In the genomic region with DNA sequence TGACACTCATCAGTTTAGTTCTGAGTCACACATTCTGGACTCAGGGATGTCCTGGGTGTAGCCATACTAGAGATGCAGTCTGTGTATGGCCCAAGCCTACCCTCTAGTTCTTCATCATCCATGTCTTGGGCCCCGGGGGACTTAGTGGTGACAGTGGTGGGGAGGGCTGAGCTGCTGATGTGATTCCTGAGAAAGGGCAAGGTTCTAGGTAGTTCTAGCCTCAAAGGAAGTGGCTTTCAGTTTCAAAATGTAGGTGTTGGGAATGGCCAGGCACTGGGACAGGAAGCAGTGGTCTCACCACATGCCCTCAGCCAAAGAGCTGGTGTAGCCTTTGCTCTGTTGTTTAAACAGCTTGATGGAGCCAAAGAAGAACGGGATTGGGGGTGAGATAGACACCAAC, we compare ENCODE assay signal across 20 mouse cellular contexts. TPM values are rescaled to one million over a fixed set of nuclear protein-coding genes. Genes with fewer than 3 reads are reported as not detected.
A peak's percentile ranks its signal among the peaks of the same experiment; 100 is the strongest.
DNase-seq lines count a peak whose midpoint lies in the region; ATAC-seq and TF ChIP-seq lines count a peak whose summit lies in the region.
"Had no signal": no experiment of that assay in that cellular context is flagged by ENCODE, and none has a peak within 500 bp of the region (broad histone marks: within the 10 kb centered on the region; RNA-seq: fewer than 3 reads in every experiment).

No protein-coding gene starts in this region.

- H3K4me1 ChIP-seq in spleen, adult 2 months (ENCODE audit: control insufficient read depth, insufficient read depth, insufficient read length) = peaks cover 55% of the 10 kb centered on the region; the same call in 1 of the 2 replicates
- H3K4me1 ChIP-seq in bone marrow, adult 2 months (ENCODE audit: control insufficient read depth, insufficient read depth, low read length) = peaks cover 29% of the 10 kb centered on the region
- no peaks in the 10 kb centered on the region for H3K4me1 ChIP-seq in forebrain, embryonic 13.5 days
- H3K4me1 ChIP-seq in forebrain, embryonic 10.5 days = peaks cover 3% of the 10 kb centered on the region; the same call in 1 of the 2 replicates
- H3K4me1 ChIP-seq: embryonic facial prominence, embryonic 12.5 days; embryonic facial prominence, embryonic 15.5 days; forebrain, embryonic 12.5 days had no signal

- H3K27ac ChIP-seq in spleen, adult 2 months (ENCODE audit: insufficient read depth, low read length) = peak overlapping the region; percentile 87
- H3K27ac ChIP-seq in bone marrow, adult 2 months (ENCODE audit: control insufficient read depth, insufficient read depth, low read depth, low read length, poor library complexity) = peak overlapping the region; percentile 20; the same call in 1 of the 2 replicates
- H3K27ac ChIP-seq in left cerebral cortex, adult 2 months = no peak overlapping the region
- H3K27ac ChIP-seq in forebrain, embryonic 13.5 days = no peak overlapping the region
- H3K27ac ChIP-seq in forebrain, embryonic 10.5 days = no peak overlapping the region
- H3K27ac ChIP-seq: embryonic facial prominence, embryonic 12.5 days; embryonic facial prominence, embryonic 15.5 days; forebrain, embryonic 12.5 days; hindbrain, embryonic 14.5 days; hindbrain, postnatal 0 days had no signal

- ATAC-seq in forebrain, embryonic 13.5 days = no peak
- ATAC-seq: forebrain, embryonic 16.5 days; hindbrain, postnatal 0 days had no signal

- TF ChIP-seq CTCF in spleen, adult 2 months (IDR thresholded peaks at IDR 0.05; ENCODE audit: extremely low read depth, insufficient read depth, insufficient read length, insufficient replicate concordance) = no peak
- no peak for TF ChIP-seq CTCF in bone marrow, adult 2 months (IDR thresholded peaks at IDR 0.05; ENCODE audit: control insufficient read depth, insufficient read depth, low read length)
- no peak for TF ChIP-seq CTCF in left cerebral cortex, adult 2 months (IDR thresholded peaks at IDR 0.05)

- H3K9ac ChIP-seq in forebrain, embryonic 13.5 days = no peak overlapping the region
- H3K9ac ChIP-seq: embryonic facial prominence, embryonic 12.5 days; embryonic facial prominence, embryonic 15.5 days; forebrain, embryonic 12.5 days; hindbrain, embryonic 14.5 days had no signal

- TF ChIP-seq POLR2A in spleen, adult 2 months (IDR thresholded peaks at IDR 0.05; ENCODE audit: low read depth, low read length) = no peak
- no peak for TF ChIP-seq POLR2A in bone marrow, adult 2 months (IDR thresholded peaks at IDR 0.05; ENCODE audit: borderline replicate concordance, control insufficient read depth, low read depth, low read length)

- intact Hi-C loops in left cerebral cortex, adult 2 months (cut with DNase I) = no loop called here

- 0 out of 2 replicates have a peak, but pooled peaks cover under 1% of the 10 kb centered on the region for H3K36me3 ChIP-seq in spleen, adult 2 months (ENCODE audit: control insufficient read depth, insufficient read depth, low read length)
- no peaks in the 10 kb centered on the region for H3K36me3 ChIP-seq in forebrain, embryonic 13.5 days (ENCODE audit: poor library complexity, severe bottlenecking)
- H3K36me3 ChIP-seq in forebrain, embryonic 10.5 days (replicated peaks) = no peaks in the 10 kb centered on the region
- H3K36me3 ChIP-seq: embryonic facial prominence, embryonic 12.5 days; embryonic facial prominence, embryonic 15.5 days; forebrain, embryonic 12.5 days had no signal

- no peaks in the 10 kb centered on the region for H3K9me3 ChIP-seq in forebrain, embryonic 13.5 days (replicated peaks)
- H3K9me3 ChIP-seq in forebrain, embryonic 10.5 days = no peaks in the 10 kb centered on the region
- H3K9me3 ChIP-seq: embryonic facial prominence, embryonic 12.5 days; embryonic facial prominence, embryonic 15.5 days; forebrain, embryonic 12.5 days had no signal

- H3K27me3 ChIP-seq in spleen, adult 2 months (ENCODE audit: control insufficient read depth, insufficient read depth, low read length) = no peaks in the 10 kb centered on the region
- 0 out of 2 replicates have a peak, but pooled peaks cover 3% of the 10 kb centered on the region for H3K27me3 ChIP-seq in forebrain, embryonic 13.5 days
- H3K27me3 ChIP-seq in forebrain, embryonic 10.5 days (ENCODE audit: poor library complexity, severe bottlenecking) = no peaks in the 10 kb centered on the region
- H3K27me3 ChIP-seq: embryonic facial prominence, embryonic 12.5 days; embryonic facial prominence, embryonic 15.5 days; forebrain, embryonic 12.5 days had no signal

- H3K4me2 ChIP-seq in forebrain, embryonic 13.5 days = no peak overlapping the region
- H3K4me2 ChIP-seq: embryonic facial prominence, embryonic 12.5 days; embryonic facial prominence, embryonic 15.5 days; forebrain, embryonic 12.5 days; heart, embryonic 11.5 days; hindbrain, embryonic 14.5 days had no signal

- no peak for DNase-seq in spleen, adult 2 months (ENCODE audit: low read depth in 1 of 2, low spot score in 2 of 2)
- no peak for DNase-seq in spleen, postnatal 14 days (ENCODE audit: low spot score in 2 of 2)
- DNase-seq in natural killer cell, adult 2 months (ENCODE audit: low spot score in 2 of 2) = peak; percentile 54 to 66
- no peak for DNase-seq in left cerebral cortex, adult 2 months (ENCODE audit: extremely low spot score in 1 of 2, low spot score in 2 of 2)
- no peak for DNase-seq in forebrain, embryonic 10.5 days (ENCODE audit: extremely low spot score, low spot score)
- DNase-seq: cerebellum, adult 11 months; cerebellum, adult 2 months; cerebellum, adult 9-11 months; cerebellum, postnatal 25 days; heart, adult 11 months; heart, postnatal 36 days had no signal

- 47% methylated on average over 2 of the region's 2 CpGs for WGBS in spleen, adult 2 months
- 39% methylated on average over 2 of the region's 2 CpGs for WGBS in bone marrow, adult 2 months
- WGBS in forebrain, embryonic 13.5 days = 82% methylated on average over 2 of the region's 2 CpGs
- 91% methylated on average over 2 of the region's 2 CpGs for WGBS in forebrain, embryonic 10.5 days

- no peak overlapping the region for H3K4me3 ChIP-seq in spleen, adult 2 months (ENCODE audit: extremely low read depth, insufficient read depth, insufficient read length)
- no peak overlapping the region for H3K4me3 ChIP-seq in bone marrow, adult 2 months (replicated peaks; ENCODE audit: control insufficient read depth, low read depth, low read length)
- H3K4me3 ChIP-seq in left cerebral cortex, adult 2 months = no peak overlapping the region
- H3K4me3 ChIP-seq in forebrain, embryonic 13.5 days = no peak overlapping the region
- no peak overlapping the region for H3K4me3 ChIP-seq in forebrain, embryonic 10.5 days
- H3K4me3 ChIP-seq: embryonic facial prominence, embryonic 12.5 days; embryonic facial prominence, embryonic 15.5 days; forebrain, embryonic 12.5 days had no signal

RNA-seq across cellular contexts. Expression of gene Sh3bp2, which starts 13.5 kb away (rescaled TPM):
- polyA plus RNA-seq in spleen, adult 2 months (2012; rRNA removed) = 50.7 and 51.3 TPM in 2 replicates
- 15.0 and 29.7 TPM in 2 replicates for polyA plus RNA-seq in bone marrow, adult 2 months (2011; ENCODE audit: insufficient read depth, insufficient read length, low replicate concordance, missing spikeins)
- total RNA-seq in left cerebral cortex, adult 2 months (2021) = 1 to 10 TPM; 3.4 to 3.9 TPM
- polyA plus RNA-seq in forebrain, embryonic 13.5 days (2015; fragmentation: Nextera tagmentation; extraction: Ambion mirVana) = 19.1 and 23.1 TPM in 2 replicates
- 7.7 and 11.7 TPM in 2 replicates for polyA plus RNA-seq in forebrain, embryonic 10.5 days (2016; fragmentation: Nextera tagmentation; extraction: Ambion mirVana)

RNA-seq across cellular contexts. Expression of gene Tnip2, which starts 25.3 kb away (rescaled TPM):
- 23.3 and 27.4 TPM in 2 replicates for polyA plus RNA-seq in spleen, adult 2 months (2012; rRNA removed)
- 4.6 and 15.1 TPM in 2 replicates for polyA plus RNA-seq in bone marrow, adult 2 months (2011; ENCODE audit: insufficient read depth, insufficient read length, low replicate concordance, missing spikeins)
- 10 to 100 TPM; 20.2 to 21.8 TPM for total RNA-seq in left cerebral cortex, adult 2 months (2021)
- 5.1 and 5.7 TPM in 2 replicates for polyA plus RNA-seq in forebrain, embryonic 13.5 days (2015; fragmentation: Nextera tagmentation; extraction: Ambion mirVana)
- 6.1 and 6.7 TPM in 2 replicates for polyA plus RNA-seq in forebrain, embryonic 10.5 days (2016; fragmentation: Nextera tagmentation; extraction: Ambion mirVana)

RNA-seq across cellular contexts. Expression of gene Add1, which starts 34.3 kb away (rescaled TPM):
- polyA plus RNA-seq in spleen, adult 2 months (2012; rRNA removed) = 152 and 170 TPM in 2 replicates
- polyA plus RNA-seq in bone marrow, adult 2 months (2011; ENCODE audit: insufficient read depth, insufficient read length, low replicate concordance, missing spikeins) = 160 and 163 TPM in 2 replicates
- 100 to 1,000 TPM; 409 to 413 TPM for total RNA-seq in left cerebral cortex, adult 2 months (2021)
- polyA plus RNA-seq in forebrain, embryonic 13.5 days (2015; fragmentation: Nextera tagmentation; extraction: Ambion mirVana) = 173 and 185 TPM in 2 replicates
- polyA plus RNA-seq in forebrain, embryonic 10.5 days (2016; fragmentation: Nextera tagmentation; extraction: Ambion mirVana) = 182 and 186 TPM in 2 replicates

Comparison
In these comparisons a context has a peak if more than half of its experiments do, and no peak if none do; other contexts are left out.
1. DNase-seq: peak in natural killer cell, adult 2 months (2 of 2); none in spleen, adult 2 months (0 of 2), spleen, postnatal 14 days (0 of 2), left cerebral cortex, adult 2 months (0 of 2) and forebrain, embryonic 10.5 days (single experiment).
2. H3K27ac ChIP-seq: peak in spleen, adult 2 months (single experiment) and bone marrow, adult 2 months (single experiment); none in left cerebral cortex, adult 2 months (single experiment), forebrain, embryonic 13.5 days (single experiment) and forebrain, embryonic 10.5 days (single experiment).